Comparison of ENCODE assay signal across 16 mouse cellular contexts in genomic region chr1:184958388-184958787, GRCm38 (mm10). TPM values are rescaled to one million over a fixed set of nuclear protein-coding genes. Genes with fewer than 3 reads are reported as not detected.
A peak's percentile ranks its signal among the peaks of the same experiment; 100 is the strongest.
DNase-seq lines count a peak whose midpoint lies in the region; ATAC-seq lines count a peak whose summit lies in the region.
"Had no signal": no experiment of that assay in that cellular context is flagged by ENCODE, and none has a peak within 500 bp of the region (broad histone marks: within the 10 kb centered on the region; RNA-seq: fewer than 3 reads in every experiment).

No protein-coding gene starts in this region.

- 74% methylated on average over 6 of the region's 6 CpGs for WGBS in embryonic facial prominence, embryonic 11.5 days
- 81% methylated on average over 6 of the region's 6 CpGs for WGBS in embryonic facial prominence, embryonic 10.5 days
- WGBS in heart, embryonic 15.5 days, result 47% methylated on average over 6 of the region's 6 CpGs
- 57% methylated on average over 6 of the region's 6 CpGs for WGBS in lung, embryonic 16.5 days
- 50% methylated on average over 6 of the region's 6 CpGs for WGBS in stomach, embryonic 15.5 days

- H3K27ac ChIP-seq in embryonic facial prominence, embryonic 11.5 days (replicated peaks; ENCODE audit: low read depth, low read length), result no peak overlapping the region
- H3K27ac ChIP-seq in embryonic facial prominence, embryonic 10.5 days (replicated peaks), result no peak overlapping the region
- H3K27ac ChIP-seq in heart, embryonic 15.5 days, result 0 out of 2 replicates have a peak overlapping the region, but pooled peaks have one; percentile 19
- no peak overlapping the region for H3K27ac ChIP-seq in lung, embryonic 16.5 days (ENCODE audit: low read length)
- H3K27ac ChIP-seq in stomach, embryonic 15.5 days, result peak overlapping the region; percentile 22; the same call in 1 of the 2 replicates
- H3K27ac ChIP-seq: hindbrain, embryonic 15.5 days; midbrain, embryonic 15.5 days had no signal

- no peak overlapping the region for H3K4me2 ChIP-seq in embryonic facial prominence, embryonic 11.5 days (ENCODE audit: low read depth, low read length)
- peak overlapping the region; percentile 36 for H3K4me2 ChIP-seq in heart, embryonic 15.5 days
- H3K4me2 ChIP-seq in lung, embryonic 16.5 days (ENCODE audit: low read depth, low read length), result peak overlapping the region; percentile 38
- H3K4me2 ChIP-seq in stomach, embryonic 15.5 days, result peak overlapping the region; percentile 37
- H3K4me2 ChIP-seq: hindbrain, embryonic 15.5 days; midbrain, embryonic 15.5 days had no signal

- DNase-seq in embryonic facial prominence, embryonic 11.5 days (ENCODE audit: low spot score), result peak; percentile 12
- DNase-seq in embryonic facial prominence, embryonic 10.5 days (ENCODE audit: low spot score), result no peak
- DNase-seq in heart, adult 8-10 months (ENCODE audit: low spot score), result no peak
- DNase-seq in lung, postnatal 36 days, result no peak
- no peak for DNase-seq in thymus, postnatal 25 days
- DNase-seq: cerebellum, adult 8-10 months; kidney, adult 2 months; kidney, postnatal 14 days; right cerebral cortex, adult 18-20 months had no signal

- H3K4me3 ChIP-seq in embryonic facial prominence, embryonic 11.5 days (ENCODE audit: low read depth, low read length), result no peak overlapping the region
- H3K4me3 ChIP-seq in embryonic facial prominence, embryonic 10.5 days, result no peak overlapping the region
- 0 out of 2 replicates have a peak overlapping the region, but pooled peaks have one; percentile 8 for H3K4me3 ChIP-seq in heart, embryonic 15.5 days
- no peak overlapping the region for H3K4me3 ChIP-seq in lung, embryonic 16.5 days (ENCODE audit: low read length)
- H3K4me3 ChIP-seq in stomach, embryonic 15.5 days (replicated peaks), result no peak overlapping the region
- H3K4me3 ChIP-seq: hindbrain, embryonic 15.5 days; midbrain, embryonic 15.5 days had no signal

- no peak for ATAC-seq in embryonic facial prominence, embryonic 11.5 days (replicated peaks; ENCODE audit: insufficient number of reproducible peaks, low FRiP score, low TSS enrichment, low read depth)
- ATAC-seq in heart, embryonic 15.5 days (replicated peaks; ENCODE audit: insufficient number of reproducible peaks, insufficient read depth, low FRiP score, low read depth), result no peak
- no peak for ATAC-seq in lung, embryonic 16.5 days (ENCODE audit: low read depth)
- ATAC-seq in stomach, embryonic 15.5 days (ENCODE audit: insufficient read depth, low FRiP score, low read depth), result peak; percentile 50; the same call in 1 of the 2 replicates
- ATAC-seq: CD4-positive, CD25-positive, alpha-beta regulatory T cell, adult 4 months; midbrain, embryonic 15.5 days had no signal

- no peaks in the 10 kb centered on the region for H3K4me1 ChIP-seq in embryonic facial prominence, embryonic 11.5 days (ENCODE audit: control insufficient read depth, insufficient read depth, low read length)
- H3K4me1 ChIP-seq in embryonic facial prominence, embryonic 10.5 days, result 0 out of 2 replicates have a peak, but pooled peaks cover 3% of the 10 kb centered on the region
- peaks cover 9% of the 10 kb centered on the region for H3K4me1 ChIP-seq in heart, embryonic 15.5 days (replicated peaks)
- 0 out of 2 replicates have a peak, but pooled peaks cover 2% of the 10 kb centered on the region for H3K4me1 ChIP-seq in lung, embryonic 16.5 days (replicated peaks; ENCODE audit: control insufficient read depth, insufficient read depth, low read length)
- H3K4me1 ChIP-seq in stomach, embryonic 15.5 days, result peaks cover 2% of the 10 kb centered on the region; the same call in 1 of the 2 replicates
- H3K4me1 ChIP-seq: midbrain, embryonic 15.5 days had no signal

- no peaks in the 10 kb centered on the region for H3K36me3 ChIP-seq in embryonic facial prominence, embryonic 11.5 days (replicated peaks; ENCODE audit: control insufficient read depth, insufficient read depth, low read depth, low read length)
- peaks cover 19% of the 10 kb centered on the region for H3K36me3 ChIP-seq in embryonic facial prominence, embryonic 10.5 days (replicated peaks)
- no peaks in the 10 kb centered on the region for H3K36me3 ChIP-seq in heart, embryonic 15.5 days
- H3K36me3 ChIP-seq in lung, embryonic 16.5 days (ENCODE audit: control insufficient read depth, insufficient read depth, low read length), result no peaks in the 10 kb centered on the region
- H3K36me3 ChIP-seq in stomach, embryonic 15.5 days, result no peaks in the 10 kb centered on the region
- H3K36me3 ChIP-seq: G1E had no signal

- H3K9ac ChIP-seq in embryonic facial prominence, embryonic 11.5 days (replicated peaks; ENCODE audit: low read length), result no peak overlapping the region
- H3K9ac ChIP-seq in heart, embryonic 15.5 days, result peak overlapping the region; percentile 24; the same call in 1 of the 2 replicates
- H3K9ac ChIP-seq in lung, embryonic 16.5 days (ENCODE audit: low read length), result no peak overlapping the region
- no peak overlapping the region for H3K9ac ChIP-seq in stomach, embryonic 15.5 days
- H3K9ac ChIP-seq: hindbrain, embryonic 15.5 days; midbrain, embryonic 15.5 days had no signal

- H3K9me3 ChIP-seq in embryonic facial prominence, embryonic 11.5 days (replicated peaks; ENCODE audit: control insufficient read depth, low read length), result no peaks in the 10 kb centered on the region
- H3K9me3 ChIP-seq in embryonic facial prominence, embryonic 10.5 days, result peaks cover 21% of the 10 kb centered on the region
- no peaks in the 10 kb centered on the region for H3K9me3 ChIP-seq in heart, embryonic 15.5 days (replicated peaks)
- peaks cover 12% of the 10 kb centered on the region for H3K9me3 ChIP-seq in lung, embryonic 16.5 days (ENCODE audit: control insufficient read depth, low read length)
- H3K9me3 ChIP-seq in stomach, embryonic 15.5 days, result no peaks in the 10 kb centered on the region
- H3K9me3 ChIP-seq: G1E; hindbrain, embryonic 15.5 days had no signal

- H3K27me3 ChIP-seq in embryonic facial prominence, embryonic 11.5 days (ENCODE audit: control insufficient read depth, insufficient read depth, low read length), result no peaks in the 10 kb centered on the region
- no peaks in the 10 kb centered on the region for H3K27me3 ChIP-seq in embryonic facial prominence, embryonic 10.5 days (replicated peaks; ENCODE audit: low read depth, poor library complexity, severe bottlenecking)
- H3K27me3 ChIP-seq in heart, embryonic 15.5 days, result no peaks in the 10 kb centered on the region
- H3K27me3 ChIP-seq in lung, embryonic 16.5 days (ENCODE audit: control insufficient read depth, insufficient read depth, low read depth, low read length), result no peaks in the 10 kb centered on the region
- H3K27me3 ChIP-seq in stomach, embryonic 15.5 days (replicated peaks), result no peaks in the 10 kb centered on the region
- H3K27me3 ChIP-seq: hindbrain, embryonic 15.5 days; midbrain, embryonic 15.5 days had no signal

RNA-seq across cellular contexts. Expression of gene Mark1, which starts 41.0 kb away (rescaled TPM):
- 3.9 and 4.4 TPM in 2 replicates for polyA plus RNA-seq in embryonic facial prominence, embryonic 11.5 days (2014; fragmentation: Nextera tagmentation; extraction: Ambion mirVana)
- polyA plus RNA-seq in embryonic facial prominence, embryonic 10.5 days (2016; fragmentation: Nextera tagmentation; extraction: Ambion mirVana), result 3.0 and 3.1 TPM in 2 replicates
- polyA plus RNA-seq in heart, embryonic 15.5 days (2015; fragmentation: Nextera tagmentation; extraction: Ambion mirVana), result 1.9 and 2.1 TPM in 2 replicates
- total RNA-seq in heart, adult 8-10 months (2022), result 1 to 10 TPM; 8.0 to 9.2 (median 8.6) TPM
- polyA plus RNA-seq in lung, embryonic 16.5 days (2015; fragmentation: Nextera tagmentation; extraction: Ambion mirVana), result 1.6 and 1.7 TPM in 2 replicates
- polyA plus RNA-seq in stomach, embryonic 15.5 days (2015; fragmentation: Nextera tagmentation; extraction: Ambion mirVana), result 2.5 and 2.8 TPM in 2 replicates
- polyA plus RNA-seq: CD4-positive, CD25-positive, alpha-beta regulatory T cell, adult 4 months; G1E had no signal

Comparison
In these comparisons a context has a peak if more than half of its experiments do, and no peak if none do; other contexts are left out.
1. H3K27ac ChIP-seq: peak in heart, embryonic 15.5 days (single experiment) and stomach, embryonic 15.5 days (single experiment); none in embryonic facial prominence, embryonic 11.5 days (single experiment), embryonic facial prominence, embryonic 10.5 days (single experiment) and lung, embryonic 16.5 days (single experiment).